Comparison of ENCODE assay signal across 7 mouse cellular contexts in genomic region chr2:70629339-70629761, GRCm38 (mm10). TPM values are rescaled to one million over a fixed set of nuclear protein-coding genes. Genes with fewer than 3 reads are reported as not detected.
DNase-seq lines count a peak whose midpoint lies in the region; ATAC-seq lines count a peak whose summit lies in the region.

No protein-coding gene starts in this region.

- H3K36me3 ChIP-seq in embryonic facial prominence, embryonic 13.5 days, result no peaks in the 10 kb centered on the region
- H3K36me3 ChIP-seq in limb, embryonic 15.5 days, result no peaks in the 10 kb centered on the region

- peak overlapping the region; percentile 56 for H3K4me2 ChIP-seq in embryonic facial prominence, embryonic 13.5 days
- peak overlapping the region; percentile 43 for H3K4me2 ChIP-seq in limb, embryonic 15.5 days

- H3K9me3 ChIP-seq in embryonic facial prominence, embryonic 13.5 days, result peaks cover 5% of the 10 kb centered on the region; the same call in 1 of the 2 replicates
- no peaks in the 10 kb centered on the region for H3K9me3 ChIP-seq in limb, embryonic 15.5 days

- 6% methylated on average over 10 of the region's 10 CpGs for WGBS in embryonic facial prominence, embryonic 13.5 days
- 4% methylated on average over 10 of the region's 10 CpGs for WGBS in limb, embryonic 15.5 days

- peak overlapping the region; percentile 53; the same call in 1 of the 2 replicates for H3K9ac ChIP-seq in embryonic facial prominence, embryonic 13.5 days
- no peak overlapping the region for H3K9ac ChIP-seq in limb, embryonic 15.5 days

- H3K27ac ChIP-seq in embryonic facial prominence, embryonic 13.5 days, result peak overlapping the region; percentile 86
- H3K27ac ChIP-seq in limb, embryonic 15.5 days, result no peak overlapping the region; the same call in 1 of the 2 replicates

- H3K4me3 ChIP-seq in embryonic facial prominence, embryonic 13.5 days, result peak overlapping the region; percentile 30
- peak overlapping the region; percentile 23 for H3K4me3 ChIP-seq in limb, embryonic 15.5 days

- ATAC-seq in embryonic facial prominence, embryonic 13.5 days (ENCODE audit: insufficient number of reproducible peaks, insufficient read depth, low FRiP score, low TSS enrichment, low read depth), result peak; percentile 89
- peak; percentile 82 for ATAC-seq in limb, embryonic 15.5 days (ENCODE audit: insufficient number of reproducible peaks, low FRiP score, low TSS enrichment, low read depth)
- ATAC-seq in inflammation-experienced regulatory T-cells, adult 6 months, result no peak

- peaks cover 18% of the 10 kb centered on the region for H3K4me1 ChIP-seq in embryonic facial prominence, embryonic 13.5 days
- H3K4me1 ChIP-seq in limb, embryonic 15.5 days, result peaks cover 13% of the 10 kb centered on the region

- H3K27me3 ChIP-seq in embryonic facial prominence, embryonic 13.5 days, result no peaks in the 10 kb centered on the region
- peaks cover 3% of the 10 kb centered on the region; the same call in 1 of the 2 replicates for H3K27me3 ChIP-seq in limb, embryonic 15.5 days

- DNase-seq in spleen, postnatal 36 days (ENCODE audit: low spot score in 2 of 2), result peak; percentile 40 to 62
- DNase-seq in spleen, postnatal 10 days (ENCODE audit: low spot score in 2 of 2), result no peak
- peak; percentile 50 for DNase-seq in hindlimb bud, embryonic 11.5 days (ENCODE audit: extremely low spot score, low read depth, low spot score)
- DNase-seq in retina, postnatal 7 days (ENCODE audit: low read depth, low spot score), result peak; percentile 51

RNA-seq across cellular contexts. Expression of gene Gorasp2, which starts 32.0 kb away (rescaled TPM):
- 158 and 168 TPM in 2 replicates for polyA plus RNA-seq in embryonic facial prominence, embryonic 13.5 days (2015; fragmentation: Nextera tagmentation; extraction: Ambion mirVana)
- 188 and 192 TPM in 2 replicates for polyA plus RNA-seq in limb, embryonic 15.5 days (2015; fragmentation: Nextera tagmentation; extraction: Ambion mirVana)
- 10 to 100 TPM; 36.1 to 49.2 (median 46.2) TPM for polyA plus RNA-seq in inflammation-experienced regulatory T-cells, adult 6 months (2017; shearing (Covaris generic))

RNA-seq across cellular contexts. Expression of gene Gm26558, which starts 32.6 kb away (rescaled TPM):
- 4.5 and 5.5 TPM in 2 replicates for polyA plus RNA-seq in embryonic facial prominence, embryonic 13.5 days (2015; fragmentation: Nextera tagmentation; extraction: Ambion mirVana)
- 3.6 and 5.9 TPM in 2 replicates for polyA plus RNA-seq in limb, embryonic 15.5 days (2015; fragmentation: Nextera tagmentation; extraction: Ambion mirVana)
- not detected for polyA plus RNA-seq in inflammation-experienced regulatory T-cells, adult 6 months (2017; shearing (Covaris generic))

Comparison
In these comparisons a context has a peak if more than half of its experiments do, and no peak if none do; other contexts are left out.
1. DNase-seq: peak in spleen, postnatal 36 days (2 of 2), hindlimb bud, embryonic 11.5 days (single experiment) and retina, postnatal 7 days (single experiment); none in spleen, postnatal 10 days (0 of 2).